Mouse (Mus musculus): Measurements from ENCODE around the gene Wdr37. TPM values are rescaled to one million over a fixed set of nuclear protein-coding genes. Genes with fewer than 3 reads are reported as not detected.
"Not testable (repeated sequence)": the region's sequence is repeated elsewhere in the genome, so short reads cannot be mapped to it uniquely, and the experiment has no call there.

The Wdr37 gene
- 10 to 100 TPM; 84.6 to 95.1 TPM for total RNA-seq (2021)
- long read RNA-seq, experiment 1, full-length matches to known transcripts, result 28 of 47 reads
- long read RNA-seq, experiment 1, partial matches to known transcripts, result 8 of 47 reads
- long read RNA-seq, experiment 1, other reads (novel, unspliced or antisense), result 11 of 47 reads
- long read RNA-seq, experiment 2, full-length matches to known transcripts, result 30 of 47 reads
- long read RNA-seq, experiment 2, partial matches to known transcripts, result 4 of 47 reads
- long read RNA-seq, experiment 2, other reads (novel, unspliced or antisense), result 13 of 47 reads

- peak; percentile 69 to 85 for DNase-seq (ENCODE audit: low spot score in 2 of 2)
- intact Hi-C loops (cut with DNase I), result no loop called here
These were observed at the start of gene Wdr37 for GRCm38 (mm10) chr13:8871314-8871962. Wdr37 (minus strand) TSS chr13:8871909.

- DNase-seq (ENCODE audit: low spot score in 2 of 2); intact Hi-C loops (cut with DNase I): not testable (repeated sequence)
These were observed 42.2 kb upstream of the Wdr37 start for GRCm38 (mm10) chr13:8913890-8914289.

- DNase-seq (ENCODE audit: low spot score in 2 of 2); intact Hi-C loops (cut with DNase I): not testable (repeated sequence)
These were observed 34.3 kb upstream of the Wdr37 start for GRCm38 (mm10) chr13:8905986-8906385.

GRCm38 (mm10) chr13:8888603-8889002 lies 16.9 kb upstream of the Wdr37 start:
- intact Hi-C loops (cut with DNase I), result loop anchor here (5.0 kb wide), 1 partner anchor 109 kb away; the partner anchor contains the start of gene Gtpbp4
- DNase-seq (ENCODE audit: low spot score in 2 of 2), result peak in 1 of 2 experiments; percentile 21

- DNase-seq (ENCODE audit: low spot score in 2 of 2), result no peak
- intact Hi-C loops (cut with DNase I), result loop anchor here (5.0 kb wide), 1 partner anchor 111 kb away; the partner anchor contains the start of gene Gtpbp4
These were observed 14.5 kb upstream of the Wdr37 start for GRCm38 (mm10) chr13:8886185-8886560.

- DNase-seq (ENCODE audit: low spot score in 2 of 2), result peak; percentile 97 to 98
- intact Hi-C loops (cut with DNase I), result loop anchor here (5.0 kb wide), 1 partner anchor 112 kb away; the partner anchor contains the start of gene Gtpbp4
These were observed 13.9 kb upstream of the Wdr37 start, which contains the start of gene Idi1 for GRCm38 (mm10) chr13:8885445-8886184. Idi1 (plus strand) TSS chr13:8885501.

- intact Hi-C loops (cut with DNase I); DNase-seq (ENCODE audit: low spot score in 2 of 2): not testable (repeated sequence)
These were observed 12.2 kb upstream of the Wdr37 start for GRCm38 (mm10) chr13:8883870-8884269.

- intact Hi-C loops (cut with DNase I), result no loop called here
- DNase-seq (ENCODE audit: low spot score in 2 of 2), result no peak
These were observed 9.9 kb upstream of the Wdr37 start for GRCm38 (mm10) chr13:8881611-8882010.

- DNase-seq (ENCODE audit: low spot score in 2 of 2), result no peak
These were observed 2.1 kb upstream of the Wdr37 start for GRCm38 (mm10) chr13:8873776-8874175.

GRCm38 (mm10) chr13:8870510-8871313 lies 997 bp downstream of the Wdr37 start:
- peak; percentile 85 to 94 for DNase-seq (ENCODE audit: low spot score in 2 of 2)
- intact Hi-C loops (cut with DNase I), result no loop called here

More at GRCm38 (mm10) chr13:8873776-8874175, 2.1 kb upstream of the Wdr37 start:
- intact Hi-C loops (cut with DNase I), result no loop called here

- intact Hi-C loops (cut with DNase I), result no loop called here
These were observed 1.6 kb downstream of the Wdr37 start for GRCm38 (mm10) chr13:8870160-8870509.

GRCm38 (mm10) chr13:8869578-8870157 lies 2.0 kb downstream of the Wdr37 start:
- intact Hi-C loops (cut with DNase I), result no loop called here
- no peak for DNase-seq (ENCODE audit: low spot score in 2 of 2)

More at GRCm38 (mm10) chr13:8870160-8870509, 1.6 kb downstream of the Wdr37 start:
- no peak for DNase-seq (ENCODE audit: low spot score in 2 of 2)

- intact Hi-C loops (cut with DNase I), result no loop called here
- DNase-seq (ENCODE audit: low spot score in 2 of 2), result no peak
These were observed 5.1 kb downstream of the Wdr37 start for GRCm38 (mm10) chr13:8866612-8867011.

- no peak for DNase-seq (ENCODE audit: low spot score in 2 of 2)
- intact Hi-C loops (cut with DNase I), result no loop called here
These were observed 6.7 kb downstream of the Wdr37 start for GRCm38 (mm10) chr13:8864990-8865389.

GRCm38 (mm10) chr13:8860861-8861260 lies 10.8 kb downstream of the Wdr37 start:
- intact Hi-C loops (cut with DNase I), result no loop called here

GRCm38 (mm10) chr13:8858453-8858852 lies 13.3 kb downstream of the Wdr37 start:
- intact Hi-C loops (cut with DNase I), result no loop called here
- DNase-seq (ENCODE audit: low spot score in 2 of 2), result no peak

More at GRCm38 (mm10) chr13:8860861-8861260, 10.8 kb downstream of the Wdr37 start:
- DNase-seq (ENCODE audit: low spot score in 2 of 2), result no peak

- no peak for DNase-seq (ENCODE audit: low spot score in 2 of 2)
- intact Hi-C loops (cut with DNase I), result no loop called here
These were observed 16.9 kb downstream of the Wdr37 start for GRCm38 (mm10) chr13:8854769-8855168.

GRCm38 (mm10) chr13:8853424-8853823 lies 18.3 kb downstream of the Wdr37 start:
- no peak for DNase-seq (ENCODE audit: low spot score in 2 of 2)
- intact Hi-C loops (cut with DNase I), result no loop called here

- DNase-seq (ENCODE audit: low spot score in 2 of 2), result no peak
- intact Hi-C loops (cut with DNase I), result loop anchor here (5.0 kb wide), 1 partner anchor 128 kb away; no protein-coding TSS in a partner anchor
These were observed 22.4 kb downstream of the Wdr37 start for GRCm38 (mm10) chr13:8849311-8849710.

All from left cerebral cortex, postnatal 14 days (tissue).